Mouse (Mus musculus) testis, postnatal 14 days (tissue): ENCODE results near the gene Uqcrc1.

ENCODE experiments used
- DNase-seq: peaks from one replicate; pipeline ENCODE4 v3.0.0; 2021; ENCODE audit warnings: low spot score

Gene Uqcrc1

GRCm38 (mm10) chr9:108936418-108937364, at the start of gene Uqcrc1:
TSS of gene Uqcrc1 (plus strand) at chr9:108936633.
- peak; percentile 95 for DNase-seq

GRCm38 (mm10) chr9:108912308-108912707, 24.1 kb upstream of the Uqcrc1 start:
- no peak for DNase-seq

- no peak for DNase-seq
Observed at GRCm38 (mm10) chr9:108913161-108913560, 23.3 kb upstream of the Uqcrc1 start.

- no peak for DNase-seq
Observed at GRCm38 (mm10) chr9:108913621-108914020, 22.8 kb upstream of the Uqcrc1 start.

- no peak for DNase-seq
Observed at GRCm38 (mm10) chr9:108914491-108914890, 21.9 kb upstream of the Uqcrc1 start, which contains the start of gene Tmem89. TSS of gene Tmem89 (plus strand) at chr9:108914619.

GRCm38 (mm10) chr9:108925897-108926296, 10.5 kb upstream of the Uqcrc1 start:
- no peak for DNase-seq

GRCm38 (mm10) chr9:108928424-108928823, 8.0 kb upstream of the Uqcrc1 start:
- no peak for DNase-seq

GRCm38 (mm10) chr9:108935991-108936390, 442 bp upstream of the Uqcrc1 start:
- no peak for DNase-seq

GRCm38 (mm10) chr9:108945111-108945510, 8.7 kb downstream of the Uqcrc1 start:
- DNase-seq = no peak

GRCm38 (mm10) chr9:108945608-108946007, 9.2 kb downstream of the Uqcrc1 start:
- DNase-seq = no peak

- peak; percentile 25 for DNase-seq
Observed at GRCm38 (mm10) chr9:108949231-108949966, 13.0 kb downstream of the Uqcrc1 start.

- DNase-seq = no peak
Observed at GRCm38 (mm10) chr9:108949967-108950728, 13.7 kb downstream of the Uqcrc1 start.

- no peak for DNase-seq
Observed at GRCm38 (mm10) chr9:108953081-108953636, 16.7 kb downstream of the Uqcrc1 start, which contains the start of gene Col7a1. TSS of gene Col7a1 (plus strand) at chr9:108953586.

GRCm38 (mm10) chr9:108955241-108955640, 18.8 kb downstream of the Uqcrc1 start:
- DNase-seq = no peak

- no peak for DNase-seq
Observed at GRCm38 (mm10) chr9:108955846-108956245, 19.4 kb downstream of the Uqcrc1 start.

GRCm38 (mm10) chr9:108963577-108963976, 27.1 kb downstream of the Uqcrc1 start:
- DNase-seq = no peak

GRCm38 (mm10) chr9:108964338-108964737, 27.9 kb downstream of the Uqcrc1 start:
- no peak for DNase-seq

GRCm38 (mm10) chr9:108970623-108971022, 34.2 kb downstream of the Uqcrc1 start:
- no peak for DNase-seq

GRCm38 (mm10) chr9:108976483-108976882, 40.0 kb downstream of the Uqcrc1 start:
- no peak for DNase-seq

- DNase-seq = no peak
Observed at GRCm38 (mm10) chr9:108977966-108978365, 41.5 kb downstream of the Uqcrc1 start.

- no peak for DNase-seq
Observed at GRCm38 (mm10) chr9:108982498-108982897, 46.1 kb downstream of the Uqcrc1 start.

- no peak for DNase-seq
Observed at GRCm38 (mm10) chr9:108983209-108983608, 46.8 kb downstream of the Uqcrc1 start.
